Mouse (Mus musculus): Measurements from ENCODE around the gene Clasp2. TPM values are rescaled to one million over a fixed set of nuclear protein-coding genes. Genes with fewer than 3 reads are reported as not detected.
"Not testable (repeated sequence)": the region's sequence is repeated elsewhere in the genome, so short reads cannot be mapped to it uniquely, and the experiment has no call there.

The Clasp2 gene
- polyA plus RNA-seq, 2 experiments = 4.7 to 8.8 TPM

DNA sequence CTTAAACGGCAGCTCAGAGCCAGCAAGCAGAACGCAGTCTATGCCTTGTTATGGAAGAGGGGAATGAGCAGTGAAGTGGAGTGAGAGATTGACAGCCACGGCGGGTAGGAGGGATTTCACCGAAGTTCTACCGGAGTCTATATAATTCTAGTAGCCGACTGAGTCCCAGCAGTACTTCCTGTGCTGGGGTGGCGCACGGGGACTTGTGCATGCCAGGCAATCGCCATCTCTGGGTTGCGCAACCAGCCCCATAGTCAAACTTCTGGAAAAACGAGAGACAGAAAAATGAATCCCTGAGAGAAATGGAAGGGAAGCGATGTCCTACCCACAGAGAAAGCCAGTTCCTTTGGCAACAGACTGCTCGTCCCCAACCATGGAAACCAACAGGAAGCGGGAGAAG is 16.6 kb upstream of the Clasp2 start:
- WGBS (ENCODE audit: insufficient replicate concordance) = 53% methylated on average over 15 of the region's 15 CpGs

GRCm38 (mm10) chr9:113725609-113726008 is 15.7 kb upstream of the Clasp2 start:
- H3K4me2 ChIP-seq (ENCODE audit: low read depth); DNase-seq (ENCODE audit: low read depth in 3 of 3, low spot score in 3 of 3); H3K4me3 ChIP-seq (ENCODE audit: insufficient read depth in 1 of 2, low read depth in 2 of 2, low read length in 2 of 2); H3K36me3 ChIP-seq (replicated peaks; ENCODE audit: control insufficient read depth, insufficient read depth, low read depth); H3K27me3 ChIP-seq (ENCODE audit: control insufficient read depth, insufficient read depth, low read length); H3K27ac ChIP-seq; ATAC-seq (ENCODE audit: insufficient read depth); H3K9me3 ChIP-seq (ENCODE audit: control insufficient read depth, low read length); H3K4me1 ChIP-seq (replicated peaks; ENCODE audit: control insufficient read depth in 2 of 2, insufficient read depth in 2 of 2, low read length in 1 of 2); H3K9ac ChIP-seq (replicated peaks): not testable (repeated sequence)
- 47% methylated on average over 5 of the region's 5 CpGs for WGBS (ENCODE audit: insufficient replicate concordance)

More for the DNA sequence above, 16.6 kb upstream of the Clasp2 start:
- Histone ChIP-seq H3K4me2 (ENCODE audit: low read depth) (no peak overlapping the region), H3K4me1 (replicated peaks; ENCODE audit: control insufficient read depth in 2 of 2, insufficient read depth in 2 of 2, low read length in 1 of 2) (no peaks in the 10 kb centered on the region), H3K4me3 (ENCODE audit: insufficient read depth in 1 of 2, low read depth in 2 of 2, low read length in 2 of 2) (no peak overlapping the region), H3K27me3 (ENCODE audit: control insufficient read depth, insufficient read depth, low read length) (no peaks in the 10 kb centered on the region), H3K9me3 (ENCODE audit: control insufficient read depth, low read length) (no peaks in the 10 kb centered on the region), H3K27ac (no peak overlapping the region), H3K9ac (replicated peaks) (no peak overlapping the region), H3K36me3 (replicated peaks; ENCODE audit: control insufficient read depth, insufficient read depth, low read depth) (no peaks in the 10 kb centered on the region)
- ATAC-seq (ENCODE audit: insufficient read depth) = no peak
- no peak for DNase-seq (ENCODE audit: low read depth in 3 of 3, low spot score in 3 of 3)
- TF ChIP-seq CTCF (IDR thresholded peaks at IDR 0.05; ENCODE audit: low read depth) (no peak), EP300 (IDR thresholded peaks at IDR 0.05; ENCODE audit: low read depth) (no peak)

DNA sequence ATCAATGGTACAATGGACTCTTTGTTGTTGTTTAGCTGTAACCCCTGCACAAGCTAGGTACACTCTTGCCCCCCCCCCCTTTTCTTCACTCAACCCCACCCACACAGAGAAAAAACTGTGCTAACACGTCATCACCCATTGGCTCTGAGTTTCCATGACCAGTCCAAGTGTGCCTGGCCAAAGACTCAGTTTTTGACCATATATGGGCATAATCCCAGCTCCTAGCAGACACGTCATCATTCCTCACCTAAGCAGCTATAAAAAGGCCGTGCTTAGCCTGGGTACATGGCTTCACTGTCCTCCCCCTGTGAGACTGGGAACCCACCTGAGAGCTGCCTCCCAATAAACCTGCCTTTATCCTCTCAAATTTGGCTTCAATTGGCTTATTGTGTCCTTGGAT is 15.1 kb upstream of the Clasp2 start:
- H3K27me3 ChIP-seq (ENCODE audit: control insufficient read depth, insufficient read depth, low read length) = no peaks in the 10 kb centered on the region
- no peak overlapping the region for H3K27ac ChIP-seq
- DNase-seq (ENCODE audit: low read depth in 3 of 3, low spot score in 3 of 3) = no peak
- WGBS (ENCODE audit: insufficient replicate concordance) = 55% methylated on average over 3 of the region's 3 CpGs
- H3K36me3 ChIP-seq (replicated peaks; ENCODE audit: control insufficient read depth, insufficient read depth, low read depth) = no peaks in the 10 kb centered on the region
- no peak for ATAC-seq (ENCODE audit: insufficient read depth)
- no peaks in the 10 kb centered on the region for H3K9me3 ChIP-seq (ENCODE audit: control insufficient read depth, low read length)
- H3K4me1 ChIP-seq (replicated peaks; ENCODE audit: control insufficient read depth in 2 of 2, insufficient read depth in 2 of 2, low read length in 1 of 2) = no peaks in the 10 kb centered on the region
- no peak overlapping the region for H3K4me3 ChIP-seq (ENCODE audit: insufficient read depth in 1 of 2, low read depth in 2 of 2, low read length in 2 of 2)
- no peak overlapping the region for H3K4me2 ChIP-seq (ENCODE audit: low read depth)
- TF ChIP-seq EP300 (IDR thresholded peaks at IDR 0.05; ENCODE audit: low read depth) (no peak), CTCF (IDR thresholded peaks at IDR 0.05; ENCODE audit: low read depth) (no peak)
- H3K9ac ChIP-seq (replicated peaks) = no peak overlapping the region

DNA sequence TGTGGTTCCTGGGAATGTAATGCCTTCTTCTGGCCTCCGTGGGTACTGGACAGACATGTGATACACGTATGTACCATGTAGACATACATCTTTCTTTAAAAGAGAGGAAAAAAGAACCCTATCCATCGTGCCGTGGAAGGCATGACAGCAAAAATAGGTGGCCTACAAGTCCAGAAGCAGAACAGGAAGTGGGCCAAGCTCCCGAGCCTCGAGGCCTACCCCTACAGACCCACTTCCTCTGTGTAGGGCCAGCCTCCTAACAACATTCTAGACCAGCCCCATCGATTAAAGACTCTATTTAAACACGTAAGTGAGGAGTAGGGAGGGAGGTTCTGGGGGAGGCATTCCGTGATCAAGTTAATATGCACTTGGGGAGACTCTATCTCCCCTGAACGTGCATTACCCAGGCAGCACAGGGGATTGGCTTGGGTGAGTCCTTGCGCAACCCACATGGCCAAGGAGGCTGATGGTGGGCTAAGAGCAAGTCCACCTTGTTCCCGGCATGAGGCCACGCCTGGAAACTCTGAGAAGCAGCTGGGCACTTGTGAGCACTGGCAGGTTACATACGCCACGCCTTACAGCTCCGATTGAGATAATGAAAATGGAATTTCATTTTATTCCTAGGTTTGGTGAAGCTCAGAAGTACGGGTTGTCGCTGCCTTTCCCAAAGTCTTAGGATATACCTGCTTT is 14.1 kb upstream of the Clasp2 start:
- Histone ChIP-seq H3K9me3 (ENCODE audit: control insufficient read depth, low read length) (no peaks in the 10 kb centered on the region), H3K4me2 (ENCODE audit: low read depth) (no peak overlapping the region), H3K9ac (replicated peaks) (no peak overlapping the region), H3K27me3 (ENCODE audit: control insufficient read depth, insufficient read depth, low read length) (no peaks in the 10 kb centered on the region), H3K4me1 (replicated peaks; ENCODE audit: control insufficient read depth in 2 of 2, insufficient read depth in 2 of 2, low read length in 1 of 2) (no peaks in the 10 kb centered on the region), H3K27ac (no peak overlapping the region), H3K36me3 (replicated peaks; ENCODE audit: control insufficient read depth, insufficient read depth, low read depth) (no peaks in the 10 kb centered on the region), H3K4me3 (ENCODE audit: insufficient read depth in 1 of 2, low read depth in 2 of 2, low read length in 2 of 2) (no peak overlapping the region)
- TF ChIP-seq CTCF (IDR thresholded peaks at IDR 0.05; ENCODE audit: low read depth) = no peak
- TF ChIP-seq EP300 (IDR thresholded peaks at IDR 0.05; ENCODE audit: low read depth) = no peak
- no peak for DNase-seq (ENCODE audit: low read depth in 3 of 3, low spot score in 3 of 3)
- no peak for ATAC-seq (ENCODE audit: insufficient read depth)
- WGBS (ENCODE audit: insufficient replicate concordance) = 63% methylated on average over 18 of the region's 18 CpGs

DNA sequence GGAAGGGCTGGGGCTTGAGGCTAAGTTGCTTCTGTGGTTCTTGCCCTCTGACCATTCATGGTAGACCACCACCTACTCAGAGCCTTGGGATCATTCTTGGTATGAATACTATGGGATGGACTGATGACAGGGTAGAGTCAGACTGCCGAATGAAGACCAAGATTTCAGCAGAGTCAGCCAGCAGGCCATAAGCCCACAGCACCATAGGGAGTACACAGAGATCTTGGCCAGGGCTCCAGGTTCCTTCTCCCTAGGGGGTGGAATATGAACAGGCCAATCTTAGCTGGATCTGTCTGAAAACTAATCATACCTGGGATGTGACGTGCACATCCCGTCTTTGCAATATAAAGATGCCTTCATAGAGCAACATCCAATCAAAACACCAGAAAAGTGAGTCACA is 9.7 kb upstream of the Clasp2 start:
- no peaks in the 10 kb centered on the region for H3K27me3 ChIP-seq (ENCODE audit: control insufficient read depth, insufficient read depth, low read length)
- H3K4me1 ChIP-seq (replicated peaks; ENCODE audit: control insufficient read depth in 2 of 2, insufficient read depth in 2 of 2, low read length in 1 of 2) = no peaks in the 10 kb centered on the region
- no peaks in the 10 kb centered on the region for H3K36me3 ChIP-seq (replicated peaks; ENCODE audit: control insufficient read depth, insufficient read depth, low read depth)
- no peak overlapping the region for H3K4me3 ChIP-seq (ENCODE audit: insufficient read depth in 1 of 2, low read depth in 2 of 2, low read length in 2 of 2)
- TF ChIP-seq EP300 (IDR thresholded peaks at IDR 0.05; ENCODE audit: low read depth) = no peak
- TF ChIP-seq CTCF (IDR thresholded peaks at IDR 0.05; ENCODE audit: low read depth) = no peak
- no peak for DNase-seq (ENCODE audit: low read depth in 3 of 3, low spot score in 3 of 3)
- no peak overlapping the region for H3K9ac ChIP-seq (replicated peaks)
- no peak for ATAC-seq (ENCODE audit: insufficient read depth)
- H3K9me3 ChIP-seq (ENCODE audit: control insufficient read depth, low read length) = no peaks in the 10 kb centered on the region
- 75% methylated on average over 3 of the region's 3 CpGs for WGBS (ENCODE audit: insufficient replicate concordance)
- H3K27ac ChIP-seq = no peak overlapping the region
- H3K4me2 ChIP-seq (ENCODE audit: low read depth) = no peak overlapping the region

Data from liver, embryonic 14.5 days (tissue).